Mouse (Mus musculus): ENCODE data around the gene Ctcf.

DNA sequence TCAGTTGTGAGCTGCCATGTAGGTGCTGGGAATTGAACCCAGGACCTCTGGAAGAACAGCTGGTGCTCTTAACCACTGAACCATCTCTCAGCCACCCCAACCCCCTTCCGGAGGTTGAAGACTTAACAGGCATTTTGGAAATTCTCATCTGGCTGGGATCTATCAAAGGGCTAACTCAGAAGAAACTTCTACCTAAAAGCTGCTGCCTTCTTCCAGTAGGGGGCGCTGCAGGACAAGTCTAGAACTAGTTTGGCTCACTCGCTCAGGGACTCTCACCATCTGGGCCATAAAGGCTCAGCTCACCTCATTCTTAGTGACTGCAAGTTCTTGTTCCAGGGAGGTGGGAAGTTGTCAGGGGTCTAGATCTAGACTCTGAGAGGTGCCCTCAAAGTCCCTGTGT lies 77.8 kb downstream of the Ctcf start:
- TF ChIP-seq ZC3H11A (IDR thresholded peaks at IDR 0.05; ENCODE audit: borderline replicate concordance, low read depth, low read length), result peak; percentile 88; the same call in 1 of the 2 replicates
- no peak for TF ChIP-seq ZNF384 (IDR thresholded peaks at IDR 0.05; ENCODE audit: low read depth, low read length)

Data from ES-E14 (cell line).